ENCODE assay signal across 8 mouse cellular contexts in genomic region chr15:12374916-12375315, GRCm38 (mm10). TPM values are rescaled to one million over a fixed set of nuclear protein-coding genes. Genes with fewer than 3 reads are reported as not detected.
DNase-seq lines count a peak whose midpoint lies in the region; ATAC-seq and TF ChIP-seq lines count a peak whose summit lies in the region.

No protein-coding gene starts in this region.

- H3K27me3 ChIP-seq in forebrain, embryonic 11.5 days (ENCODE audit: control insufficient read depth, insufficient read depth, low read length), result no peaks in the 10 kb centered on the region
- peaks cover 15% of the 10 kb centered on the region for H3K27me3 ChIP-seq in limb, embryonic 10.5 days (ENCODE audit: low read depth, poor library complexity, severe bottlenecking)
- 0 out of 2 replicates have a peak, but pooled peaks cover 3% of the 10 kb centered on the region for H3K27me3 ChIP-seq in neural tube, embryonic 15.5 days (replicated peaks)

- peak overlapping the region; percentile 44 for H3K4me2 ChIP-seq in forebrain, embryonic 11.5 days (ENCODE audit: low read depth, low read length, severe bottlenecking)
- H3K4me2 ChIP-seq in neural tube, embryonic 15.5 days, result peak overlapping the region; percentile 51

- H3K9me3 ChIP-seq in forebrain, embryonic 11.5 days (ENCODE audit: control insufficient read depth, low read length), result no peaks in the 10 kb centered on the region
- no peaks in the 10 kb centered on the region for H3K9me3 ChIP-seq in limb, embryonic 10.5 days (replicated peaks)
- H3K9me3 ChIP-seq in neural tube, embryonic 15.5 days (replicated peaks), result no peaks in the 10 kb centered on the region

- WGBS in forebrain, embryonic 11.5 days, result 64% methylated on average over 18 of the region's 18 CpGs
- 58% methylated on average over 18 of the region's 18 CpGs for WGBS in limb, embryonic 10.5 days
- 64% methylated on average over 18 of the region's 18 CpGs for WGBS in neural tube, embryonic 15.5 days

- H3K36me3 ChIP-seq in forebrain, embryonic 11.5 days (ENCODE audit: control insufficient read depth, insufficient read depth, low read length), result no peaks in the 10 kb centered on the region
- H3K36me3 ChIP-seq in limb, embryonic 10.5 days, result peaks cover 32% of the 10 kb centered on the region
- H3K36me3 ChIP-seq in neural tube, embryonic 15.5 days, result no peaks in the 10 kb centered on the region

- DNase-seq in layer of hippocampus, adult 2 months (ENCODE audit: low spot score in 2 of 2), result no peak
- DNase-seq in layer of hippocampus, adult 11-12 months (ENCODE audit: low spot score), result no peak
- no peak for DNase-seq in forebrain, embryonic 11.5 days (ENCODE audit: low spot score)
- DNase-seq in limb, embryonic 10.5 days (ENCODE audit: low spot score), result peak; percentile 39
- DNase-seq in adrenal gland, postnatal 25 days, result no peak
- DNase-seq in left cerebral cortex, postnatal 14 days (ENCODE audit: low spot score in 2 of 2), result no peak
- no peak for DNase-seq in ovary, postnatal 10 days (ENCODE audit: low spot score)

- H3K27ac ChIP-seq in layer of hippocampus, adult 2 months, result no peak overlapping the region
- H3K27ac ChIP-seq in forebrain, embryonic 11.5 days (ENCODE audit: low read depth, low read length), result no peak overlapping the region
- H3K27ac ChIP-seq in limb, embryonic 10.5 days, result peak overlapping the region; percentile 78
- no peak overlapping the region for H3K27ac ChIP-seq in neural tube, embryonic 15.5 days (replicated peaks)

- TF ChIP-seq CTCF in layer of hippocampus, adult 2 months (conservative IDR thresholded peaks at IDR 0.05), result no peak

- H3K9ac ChIP-seq in forebrain, embryonic 11.5 days (ENCODE audit: low read length), result 0 out of 2 replicates have a peak overlapping the region, but pooled peaks have one; percentile 1
- H3K9ac ChIP-seq in neural tube, embryonic 15.5 days (replicated peaks), result no peak overlapping the region

- H3K4me3 ChIP-seq in layer of hippocampus, adult 2 months, result peak overlapping the region; percentile 31; the same call in 1 of the 2 replicates
- H3K4me3 ChIP-seq in forebrain, embryonic 11.5 days (ENCODE audit: low read depth, low read length), result peak overlapping the region; percentile 22; the same call in 1 of the 2 replicates
- H3K4me3 ChIP-seq in limb, embryonic 10.5 days, result peak overlapping the region; percentile 41
- no peak overlapping the region; the same call in 1 of the 2 replicates for H3K4me3 ChIP-seq in neural tube, embryonic 15.5 days (replicated peaks)

- H3K4me1 ChIP-seq in forebrain, embryonic 11.5 days (replicated peaks; ENCODE audit: control insufficient read depth, insufficient read depth, low read length), result peaks cover 4% of the 10 kb centered on the region; the same call in 1 of the 2 replicates
- peaks cover 44% of the 10 kb centered on the region for H3K4me1 ChIP-seq in limb, embryonic 10.5 days
- H3K4me1 ChIP-seq in neural tube, embryonic 15.5 days, result peaks cover 14% of the 10 kb centered on the region

- intact Hi-C loops in left cerebral cortex, postnatal 14 days (cut with DNase I), result loop anchor here (10.0 kb wide), 1 partner anchor 400 kb away; no protein-coding TSS in a partner anchor

- ATAC-seq in forebrain, embryonic 11.5 days (replicated peaks; ENCODE audit: low FRiP score), result no peak
- ATAC-seq in neural tube, embryonic 15.5 days (ENCODE audit: low FRiP score), result no peak

RNA-seq across cellular contexts. Expression of gene 1810049J17Rik, which starts 53.2 kb away (rescaled TPM):
- total RNA-seq in layer of hippocampus, adult 2 months (2021), result 1 to 10 TPM in 1 of 2 experiments, under 1 TPM in 1; 0.95 to 1.2 TPM
- polyA plus RNA-seq in forebrain, embryonic 11.5 days (2014; fragmentation: Nextera tagmentation; extraction: Ambion mirVana), result 1.0 TPM in 1 of 2 replicates, not detected in the other
- 0.68 and 1.4 TPM in 2 replicates for polyA plus RNA-seq in limb, embryonic 10.5 days (2016; fragmentation: Nextera tagmentation; extraction: Ambion mirVana)
- polyA plus RNA-seq in neural tube, embryonic 15.5 days (2015; fragmentation: Nextera tagmentation; extraction: Ambion mirVana), result 0.47 TPM in 1 of 2 replicates, not detected in the other
- total RNA-seq in adrenal gland, postnatal 25 days (2021), result not detected in 2 replicates
- total RNA-seq in left cerebral cortex, postnatal 14 days (2021), result 1 to 10 TPM in 1 of 2 experiments, under 1 TPM in 1; 0.85 to 1.2 TPM

RNA-seq across cellular contexts. Expression of gene Golph3, which starts 53.7 kb away (rescaled TPM):
- total RNA-seq in layer of hippocampus, adult 2 months (2021), result 10 to 100 TPM; 91.3 to 94.5 TPM
- 102 and 103 TPM in 2 replicates for polyA plus RNA-seq in forebrain, embryonic 11.5 days (2014; fragmentation: Nextera tagmentation; extraction: Ambion mirVana)
- polyA plus RNA-seq in limb, embryonic 10.5 days (2016; fragmentation: Nextera tagmentation; extraction: Ambion mirVana), result 65.9 and 75.5 TPM in 2 replicates
- polyA plus RNA-seq in neural tube, embryonic 15.5 days (2015; fragmentation: Nextera tagmentation; extraction: Ambion mirVana), result 73.1 and 74.1 TPM in 2 replicates
- total RNA-seq in adrenal gland, postnatal 25 days (2021), result 132 and 135 TPM in 2 replicates
- total RNA-seq in left cerebral cortex, postnatal 14 days (2021), result 100 to 1,000 TPM; 104 TPM
